Mouse (Mus musculus): ENCODE measurements around the gene Lrrc43. TPM values are rescaled to one million over a fixed set of nuclear protein-coding genes. Genes with fewer than 3 reads are reported as not detected.

Gene Lrrc43
- polyA plus RNA-seq, 1 experiment = not detected

DNA sequence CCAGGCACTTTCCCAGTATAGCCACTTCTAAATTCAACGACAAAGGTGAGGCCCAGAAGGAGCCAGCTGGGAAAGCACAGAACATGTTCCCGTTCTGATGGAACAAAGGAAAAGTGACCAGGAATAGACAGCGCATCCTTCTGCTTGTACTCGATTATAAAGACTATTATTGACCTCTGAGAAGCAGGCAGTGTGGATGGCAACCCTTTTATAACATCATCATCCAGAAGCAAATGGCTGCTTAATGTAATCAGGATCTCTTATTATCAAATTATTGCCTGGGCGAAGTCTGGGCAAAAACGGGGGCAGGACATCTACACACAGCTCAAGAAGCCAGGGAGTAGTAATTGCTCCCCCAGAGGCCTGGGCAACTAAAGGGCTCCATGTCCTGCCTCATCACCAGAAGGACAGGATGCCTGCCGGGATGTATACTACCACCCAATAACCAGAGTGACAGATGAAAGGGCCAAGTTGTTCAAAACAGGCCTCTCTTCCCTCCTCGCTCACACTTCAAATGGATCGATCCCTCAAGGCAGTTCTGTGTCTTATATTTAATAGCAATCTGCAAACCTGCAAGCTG, 36.9 kb downstream of the Lrrc43 start:
- WGBS = 93% methylated on average over 9 of the region's 9 CpGs
- TF ChIP-seq POLR2A (IDR thresholded peaks at IDR 0.05; ENCODE audit: low read depth, low read length) = no peak
- TF ChIP-seq CTCF (conservative IDR thresholded peaks at IDR 0.05; ENCODE audit: insufficient read depth, insufficient read length, low read depth, low read length) = no peak

DNA sequence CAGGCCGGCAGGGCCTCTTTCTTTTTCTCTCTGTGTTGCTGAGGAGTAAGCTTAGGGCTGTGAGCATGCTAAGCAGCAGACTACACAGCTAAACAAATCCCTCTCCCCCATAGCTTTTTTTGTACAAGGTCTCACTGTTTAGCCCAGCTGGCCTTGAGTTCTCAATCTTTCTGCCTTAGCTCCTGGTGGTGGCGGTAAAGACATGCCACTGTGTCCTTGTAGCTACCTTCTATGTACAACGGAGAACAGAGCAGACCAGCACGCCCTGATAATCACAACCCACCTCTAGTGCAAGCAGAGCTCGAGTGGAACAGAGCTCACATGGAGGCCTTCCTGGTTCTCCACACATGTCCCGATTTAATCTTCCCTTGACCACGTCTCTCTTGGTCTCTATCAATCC, 39.5 kb downstream of the Lrrc43 start:
- 74% methylated on average over 7 of the region's 7 CpGs for WGBS
- no peak for TF ChIP-seq CTCF (conservative IDR thresholded peaks at IDR 0.05; ENCODE audit: insufficient read depth, insufficient read length, low read depth, low read length)
- no peak for TF ChIP-seq POLR2A (IDR thresholded peaks at IDR 0.05; ENCODE audit: low read depth, low read length)
- Histone ChIP-seq H3K27ac (ENCODE audit: insufficient read depth, low read depth, low read length) (no peak overlapping the region), H3K4me3 (ENCODE audit: insufficient read depth, low read depth, low read length) (no peak overlapping the region), H3K36me3 (ENCODE audit: control insufficient read depth, insufficient read depth, low read length) (no peaks in the 10 kb centered on the region; the same call in 1 of the 2 replicates), H3K4me1 (ENCODE audit: control insufficient read depth, insufficient read depth, low read length) (no peaks in the 10 kb centered on the region), H3K27me3 (replicated peaks; ENCODE audit: control insufficient read depth, insufficient read depth, low read length) (no peaks in the 10 kb centered on the region)
- DNase-seq = no peak

More for the DNA sequence above, 36.9 kb downstream of the Lrrc43 start:
- DNase-seq = no peak
- no peaks in the 10 kb centered on the region for H3K27me3 ChIP-seq (replicated peaks; ENCODE audit: control insufficient read depth, insufficient read depth, low read length)
- no peaks in the 10 kb centered on the region for H3K4me1 ChIP-seq (ENCODE audit: control insufficient read depth, insufficient read depth, low read length)
- no peak overlapping the region for H3K27ac ChIP-seq (ENCODE audit: insufficient read depth, low read depth, low read length)
- H3K36me3 ChIP-seq (ENCODE audit: control insufficient read depth, insufficient read depth, low read length) = no peaks in the 10 kb centered on the region; the same call in 1 of the 2 replicates
- H3K4me3 ChIP-seq (ENCODE audit: insufficient read depth, low read depth, low read length) = no peak overlapping the region

DNA sequence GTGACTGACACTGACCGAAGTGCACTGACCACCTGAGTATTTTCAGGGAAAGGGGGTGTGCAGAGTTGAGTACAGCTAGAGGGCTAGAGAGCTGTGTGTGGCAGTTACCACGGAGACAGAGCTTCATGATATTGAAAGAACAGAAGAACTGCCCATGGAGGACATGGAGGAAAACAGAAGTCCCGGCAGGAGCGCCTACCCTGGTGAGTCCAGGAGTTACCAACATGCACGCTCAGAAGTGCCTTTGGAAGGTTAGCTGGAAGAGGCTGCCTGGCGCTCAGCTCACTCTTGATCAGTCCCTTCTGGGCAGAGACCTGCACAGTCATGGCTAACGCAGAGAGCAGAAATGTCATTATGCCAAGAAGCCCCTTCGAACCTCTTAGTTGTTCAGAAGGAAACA, 41.0 kb downstream of the Lrrc43 start:
- Histone ChIP-seq H3K27ac (ENCODE audit: insufficient read depth, low read depth, low read length) (no peak overlapping the region), H3K4me1 (ENCODE audit: control insufficient read depth, insufficient read depth, low read length) (no peaks in the 10 kb centered on the region), H3K36me3 (ENCODE audit: control insufficient read depth, insufficient read depth, low read length) (no peaks in the 10 kb centered on the region; the same call in 1 of the 2 replicates), H3K27me3 (replicated peaks; ENCODE audit: control insufficient read depth, insufficient read depth, low read length) (no peaks in the 10 kb centered on the region), H3K4me3 (ENCODE audit: insufficient read depth, low read depth, low read length) (no peak overlapping the region)
- 89% methylated on average over 8 of the region's 8 CpGs for whole genome bisulfite sequencing
- no peak for DNase-seq
- TF ChIP-seq CTCF (conservative IDR thresholded peaks at IDR 0.05; ENCODE audit: insufficient read depth, insufficient read length, low read depth, low read length) (no peak), POLR2A (IDR thresholded peaks at IDR 0.05; ENCODE audit: low read depth, low read length) (no peak)

DNA sequence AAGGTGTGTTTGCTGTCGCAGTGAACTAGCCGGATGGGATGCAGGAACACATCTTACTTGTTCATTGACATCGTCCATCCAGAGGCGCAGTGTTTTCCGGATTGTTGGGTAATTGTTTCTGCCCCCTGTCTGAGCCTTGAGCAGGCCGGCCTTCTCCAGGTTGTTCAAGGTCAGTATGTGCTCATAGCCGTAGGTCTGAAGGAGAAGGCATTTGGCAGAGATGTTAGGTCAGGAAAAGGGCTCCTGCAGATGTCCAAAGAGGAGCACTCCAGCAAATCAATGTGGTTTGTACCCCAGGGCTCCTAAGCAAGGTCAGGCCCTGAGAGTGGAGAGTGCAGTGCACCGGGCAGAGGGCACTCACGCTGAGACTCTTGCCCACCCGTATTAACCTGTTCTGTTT, 44.7 kb downstream of the Lrrc43 start:
- TF ChIP-seq CTCF (conservative IDR thresholded peaks at IDR 0.05; ENCODE audit: insufficient read depth, insufficient read length, low read depth, low read length) = no peak
- no peak for TF ChIP-seq POLR2A (IDR thresholded peaks at IDR 0.05; ENCODE audit: low read depth, low read length)
- WGBS = 91% methylated on average over 10 of the region's 10 CpGs
- no peaks in the 10 kb centered on the region for H3K27me3 ChIP-seq (replicated peaks; ENCODE audit: control insufficient read depth, insufficient read depth, low read length)
- H3K36me3 ChIP-seq (ENCODE audit: control insufficient read depth, insufficient read depth, low read length) = no peaks in the 10 kb centered on the region; the same call in none of the 2 replicates
- no peaks in the 10 kb centered on the region for H3K4me1 ChIP-seq (ENCODE audit: control insufficient read depth, insufficient read depth, low read length)
- no peak overlapping the region for H3K27ac ChIP-seq (ENCODE audit: insufficient read depth, low read depth, low read length)
- no peak for DNase-seq
- H3K4me3 ChIP-seq (ENCODE audit: insufficient read depth, low read depth, low read length) = no peak overlapping the region

DNA sequence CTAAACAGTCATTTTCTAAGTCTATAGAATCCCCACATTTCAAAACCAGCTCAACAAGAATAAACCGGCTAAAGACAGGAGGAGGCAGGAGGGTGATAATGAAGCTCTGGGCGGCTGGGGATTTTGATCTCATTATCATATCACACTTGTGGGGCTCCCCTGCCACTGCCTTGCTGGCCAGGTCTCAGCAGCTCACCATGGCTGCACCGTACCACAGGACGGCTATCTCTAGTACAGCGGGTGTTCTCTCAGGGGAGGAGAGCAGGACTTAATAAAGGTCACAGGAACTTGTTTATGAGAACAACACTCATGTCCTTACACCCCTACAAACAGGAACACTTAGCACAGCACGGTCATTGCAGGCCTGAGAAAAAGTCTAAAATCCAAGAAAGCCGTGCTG, 66.6 kb downstream of the Lrrc43 start:
- Histone ChIP-seq H3K27me3 (replicated peaks; ENCODE audit: control insufficient read depth, insufficient read depth, low read length) (no peaks in the 10 kb centered on the region), H3K36me3 (ENCODE audit: control insufficient read depth, insufficient read depth, low read length) (peaks cover 3% of the 10 kb centered on the region; the same call in 1 of the 2 replicates), H3K4me3 (ENCODE audit: insufficient read depth, low read depth, low read length) (no peak overlapping the region), H3K27ac (ENCODE audit: insufficient read depth, low read depth, low read length) (no peak overlapping the region), H3K4me1 (ENCODE audit: control insufficient read depth, insufficient read depth, low read length) (no peaks in the 10 kb centered on the region)
- no peak for TF ChIP-seq CTCF (conservative IDR thresholded peaks at IDR 0.05; ENCODE audit: insufficient read depth, insufficient read length, low read depth, low read length)
- TF ChIP-seq POLR2A (IDR thresholded peaks at IDR 0.05; ENCODE audit: low read depth, low read length) = no peak
- 94% methylated on average over 7 of the region's 7 CpGs for WGBS
- DNase-seq = no peak

DNA sequence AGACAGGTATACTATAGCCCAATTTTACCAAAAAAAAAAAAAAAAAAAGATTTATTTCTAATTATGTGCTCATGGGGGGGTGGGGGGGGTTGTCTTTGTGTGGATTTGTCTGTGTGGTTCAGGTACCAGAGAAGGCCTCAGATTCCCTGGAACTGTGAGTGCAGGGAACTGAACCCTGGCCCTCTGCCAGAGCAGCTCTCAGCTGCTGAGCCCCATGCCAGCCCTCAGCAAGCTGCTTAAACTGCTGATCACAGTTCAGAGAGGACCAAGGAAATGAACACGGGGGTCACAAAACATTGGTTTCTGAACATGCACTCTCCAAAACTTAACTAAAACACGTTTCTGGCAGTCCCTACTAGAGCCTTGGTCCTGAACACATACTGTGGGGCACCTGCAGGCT, 67.3 kb downstream of the Lrrc43 start:
- peak; percentile 90 for DNase-seq
- Histone ChIP-seq H3K4me1 (ENCODE audit: control insufficient read depth, insufficient read depth, low read length) (no peaks in the 10 kb centered on the region), H3K4me3 (ENCODE audit: insufficient read depth, low read depth, low read length) (no peak overlapping the region), H3K36me3 (ENCODE audit: control insufficient read depth, insufficient read depth, low read length) (peaks cover 4% of the 10 kb centered on the region; the same call in 1 of the 2 replicates), H3K27ac (ENCODE audit: insufficient read depth, low read depth, low read length) (no peak overlapping the region), H3K27me3 (replicated peaks; ENCODE audit: control insufficient read depth, insufficient read depth, low read length) (no peaks in the 10 kb centered on the region)
- 36% methylated on average over 2 of the region's 2 CpGs for WGBS
- TF ChIP-seq CTCF (conservative IDR thresholded peaks at IDR 0.05; ENCODE audit: insufficient read depth, insufficient read length, low read depth, low read length) = no peak
- no peak for TF ChIP-seq POLR2A (IDR thresholded peaks at IDR 0.05; ENCODE audit: low read depth, low read length)

Other genes starting within 250 kb of the Lrrc43 start
- gene Wdr66, start 237.2 kb upstream of the Lrrc43 start, polyA plus RNA-seq (2012; rRNA removed) = 2.6 and 2.9 TPM in 2 replicates
- gene Bcl7a, start 145.5 kb upstream of the Lrrc43 start, polyA plus RNA-seq (2012; rRNA removed) = 23.4 and 25.4 TPM in 2 replicates
- 20.4 TPM in 2 replicates for gene Mlxip, start 94.5 kb upstream of the Lrrc43 start, polyA plus RNA-seq (2012; rRNA removed)
- not detected in 2 replicates for gene Il31, start 184 bp downstream of the Lrrc43 start, polyA plus RNA-seq (2012; rRNA removed)
- gene B3gnt4, start 21.2 kb downstream of the Lrrc43 start, polyA plus RNA-seq (2012; rRNA removed) = 0.05 TPM in 1 of 2 replicates, not detected in the other
- 64.2 and 68.8 TPM in 2 replicates for gene Diablo, start 34.9 kb downstream of the Lrrc43 start, polyA plus RNA-seq (2012; rRNA removed)
- 2.0 and 2.9 TPM in 2 replicates for gene Gm49027, start 36.2 kb downstream of the Lrrc43 start, polyA plus RNA-seq (2012; rRNA removed)
- 22.6 and 24.1 TPM in 2 replicates for gene Vps33a, start 83.7 kb downstream of the Lrrc43 start, polyA plus RNA-seq (2012; rRNA removed)
- gene Clip1, start 195.3 kb downstream of the Lrrc43 start, polyA plus RNA-seq (2012; rRNA removed) = 19.0 and 24.4 TPM in 2 replicates
- 24.3 and 26.1 TPM in 2 replicates for gene Zcchc8, start 231.8 kb downstream of the Lrrc43 start, polyA plus RNA-seq (2012; rRNA removed)

Data from kidney, adult 2 months (tissue).